Mouse (Mus musculus): Measurements from ENCODE around the gene Emx1. TPM values are rescaled to one million over a fixed set of nuclear protein-coding genes. Genes with fewer than 3 reads are reported as not detected.

The Emx1 gene
- polyA plus RNA-seq, 1 experiment from 2014 or later = 1.9 TPM

GRCm38 (mm10) chr6:85237595-85238337 is 50.5 kb downstream of the Emx1 start:
- Histone ChIP-seq H3K27me3 (no peaks in the 10 kb centered on the region), H3K4me2 (no peak overlapping the region), H3K36me3 (no peaks in the 10 kb centered on the region), H3K9me3 (no peaks in the 10 kb centered on the region), H3K27ac (replicated peaks) (no peak overlapping the region), H3K4me1 (replicated peaks) (0 out of 2 replicates have a peak, but pooled peaks cover 3% of the 10 kb centered on the region), H3K9ac (no peak overlapping the region), H3K4me3 (no peak overlapping the region)
- ATAC-seq (ENCODE audit: low FRiP score, low read depth) = no peak
- 55% methylated on average over 10 of the region's 10 CpGs for WGBS

GRCm38 (mm10) chr6:85239044-85239489 is 51.8 kb downstream of the Emx1 start:
- H3K4me1 ChIP-seq (replicated peaks) = 0 out of 2 replicates have a peak, but pooled peaks cover 3% of the 10 kb centered on the region
- 22% methylated on average over 4 of the region's 4 CpGs for WGBS
- H3K4me2 ChIP-seq = no peak overlapping the region
- no peaks in the 10 kb centered on the region for H3K27me3 ChIP-seq
- no peak overlapping the region for H3K27ac ChIP-seq (replicated peaks)
- no peaks in the 10 kb centered on the region for H3K36me3 ChIP-seq
- H3K9me3 ChIP-seq = no peaks in the 10 kb centered on the region
- no peak overlapping the region for H3K4me3 ChIP-seq
- no peak overlapping the region for H3K9ac ChIP-seq
- no peak for ATAC-seq (ENCODE audit: low FRiP score, low read depth)

- Histone ChIP-seq H3K36me3 (no peaks in the 10 kb centered on the region), H3K4me1 (replicated peaks) (0 out of 2 replicates have a peak, but pooled peaks cover 8% of the 10 kb centered on the region), H3K9me3 (no peaks in the 10 kb centered on the region), H3K9ac (no peak overlapping the region), H3K4me2 (no peak overlapping the region), H3K27ac (replicated peaks) (no peak overlapping the region), H3K27me3 (no peaks in the 10 kb centered on the region), H3K4me3 (no peak overlapping the region)
- 72% methylated on average over 9 of the region's 9 CpGs for WGBS
- no peak for ATAC-seq (ENCODE audit: low FRiP score, low read depth)
These were observed 62.6 kb downstream of the Emx1 start for GRCm38 (mm10) chr6:85249821-85250220.

- WGBS = 47% methylated on average over 6 of the region's 6 CpGs
- no peak for ATAC-seq (ENCODE audit: low FRiP score, low read depth)
These were observed 63.6 kb downstream of the Emx1 start for GRCm38 (mm10) chr6:85250811-85251241.

GRCm38 (mm10) chr6:85252251-85253058 is 65.2 kb downstream of the Emx1 start:
- Histone ChIP-seq H3K9me3 (no peaks in the 10 kb centered on the region), H3K27me3 (no peaks in the 10 kb centered on the region), H3K9ac (no peak overlapping the region), H3K4me2 (no peak overlapping the region), H3K4me3 (no peak overlapping the region), H3K4me1 (replicated peaks) (0 out of 2 replicates have a peak, but pooled peaks cover 8% of the 10 kb centered on the region), H3K27ac (replicated peaks) (no peak overlapping the region), H3K36me3 (no peaks in the 10 kb centered on the region)
- 0 out of 2 replicates have a peak, but pooled peaks have one; percentile 31 for ATAC-seq (ENCODE audit: low FRiP score, low read depth)
- 48% methylated on average over 17 of the region's 17 CpGs for WGBS

More at GRCm38 (mm10) chr6:85250811-85251241, 63.6 kb downstream of the Emx1 start:
- H3K4me1 ChIP-seq (replicated peaks) = 0 out of 2 replicates have a peak, but pooled peaks cover 8% of the 10 kb centered on the region
- H3K4me2 ChIP-seq = no peak overlapping the region
- no peaks in the 10 kb centered on the region for H3K36me3 ChIP-seq
- H3K27me3 ChIP-seq = no peaks in the 10 kb centered on the region
- H3K9ac ChIP-seq = no peak overlapping the region
- H3K4me3 ChIP-seq = no peak overlapping the region
- no peaks in the 10 kb centered on the region for H3K9me3 ChIP-seq
- H3K27ac ChIP-seq (replicated peaks) = no peak overlapping the region

GRCm38 (mm10) chr6:85253275-85253674 is 66.0 kb downstream of the Emx1 start:
- no peaks in the 10 kb centered on the region for H3K27me3 ChIP-seq

More at GRCm38 (mm10) chr6:85253275-85253674, 66.0 kb downstream of the Emx1 start:
- 0 out of 2 replicates have a peak, but pooled peaks cover 8% of the 10 kb centered on the region for H3K4me1 ChIP-seq (replicated peaks)
- no peak overlapping the region for H3K9ac ChIP-seq
- no peak overlapping the region for H3K27ac ChIP-seq (replicated peaks)
- no peak overlapping the region for H3K4me2 ChIP-seq
- H3K9me3 ChIP-seq = no peaks in the 10 kb centered on the region
- H3K4me3 ChIP-seq = no peak overlapping the region
- H3K36me3 ChIP-seq = no peaks in the 10 kb centered on the region
- 78% methylated on average over 3 of the region's 3 CpGs for WGBS
- ATAC-seq (ENCODE audit: low FRiP score, low read depth) = no peak

Other genes starting within 250 kb of the Emx1 start
- 50.1 and 53.0 TPM in 2 replicates for gene Exoc6b, start 117.9 kb upstream of the Emx1 start, polyA plus RNA-seq (2015; fragmentation: Nextera tagmentation; extraction: Ambion mirVana)
- gene Spr, start 49.7 kb upstream of the Emx1 start, polyA plus RNA-seq (2015; fragmentation: Nextera tagmentation; extraction: Ambion mirVana) = 36.1 and 36.7 TPM in 2 replicates
- gene Sfxn5, start 146.0 kb downstream of the Emx1 start, polyA plus RNA-seq (2015; fragmentation: Nextera tagmentation; extraction: Ambion mirVana) = 41.4 and 43.1 TPM in 2 replicates
- gene Rab11fip5, start 187.2 kb downstream of the Emx1 start, polyA plus RNA-seq (2015; fragmentation: Nextera tagmentation; extraction: Ambion mirVana) = 24.2 and 24.4 TPM in 2 replicates
- gene Noto, start 236.4 kb downstream of the Emx1 start, polyA plus RNA-seq (2015; fragmentation: Nextera tagmentation; extraction: Ambion mirVana) = not detected in 2 replicates
- 69.0 and 79.1 TPM in 2 replicates for gene Smyd5, start 244.6 kb downstream of the Emx1 start, polyA plus RNA-seq (2015; fragmentation: Nextera tagmentation; extraction: Ambion mirVana)